Mouse (Mus musculus) brain, adult 10 weeks (tissue): Measurements from ENCODE around the gene Med4. TPM values are rescaled to one million over a fixed set of nuclear protein-coding genes. Genes with fewer than 3 reads are reported as not detected.

Experiments used
- polyA plus RNA-seq: library from polyadenylated mRNA; stranded (reverse); fragments of 350-450 nt; fragmentation: Illumina TruSeq; extraction: RNeasy Lipid Tissue Mini Kit (QIAGEN cat#74804); gene quantifications from one replicate; pipeline ENCODE4 v1.2.3, GENCODE M21; 2015; ENCODE audit warnings: low read depth, low replicate concordance

Med4 gene
- 37.7 TPM for polyA plus RNA-seq

GRCm38 (mm10) chr14:73509765-73510423 lies at the start of gene Med4:
Gene Med4 (plus strand): TSS chr14:73510025.

GRCm38 (mm10) chr14:73524766-73525448 lies 15.1 kb downstream of the Med4 start, which contains the start of gene Sucla2:
Gene Sucla2 (plus strand): TSS chr14:73525319.

GRCm38 (mm10) chr14:73548051-73548450 lies 38.2 kb downstream of the Med4 start, which contains the start of gene Nudt15:
Gene Nudt15 (minus strand): TSS chr14:73548242.

Other genes with a start within 250 kb of the Med4 start
- 23.0 TPM for gene Rb1, start 184.2 kb upstream of the Med4 start, polyA plus RNA-seq
- 1,162 TPM for gene Itm2b, start 124.7 kb upstream of the Med4 start, polyA plus RNA-seq
- gene Sucla2, start 15.3 kb downstream of the Med4 start, polyA plus RNA-seq: 190 TPM
- gene Nudt15, start 38.2 kb downstream of the Med4 start, polyA plus RNA-seq: 4.2 TPM
- gene Gm21750, start 151.2 kb downstream of the Med4 start, polyA plus RNA-seq: not detected